Mouse (Mus musculus): Measurements from ENCODE around the gene Vwa7. TPM values are rescaled to one million over a fixed set of nuclear protein-coding genes. Genes with fewer than 3 reads are reported as not detected.
"Not testable (repeated sequence)": the region's sequence is repeated elsewhere in the genome, so short reads cannot be mapped to it uniquely, and the experiment has no call there.

Gene Vwa7
- polyA plus RNA-seq, 1 experiment from 2014 or later, result 0.21 TPM

DNA sequence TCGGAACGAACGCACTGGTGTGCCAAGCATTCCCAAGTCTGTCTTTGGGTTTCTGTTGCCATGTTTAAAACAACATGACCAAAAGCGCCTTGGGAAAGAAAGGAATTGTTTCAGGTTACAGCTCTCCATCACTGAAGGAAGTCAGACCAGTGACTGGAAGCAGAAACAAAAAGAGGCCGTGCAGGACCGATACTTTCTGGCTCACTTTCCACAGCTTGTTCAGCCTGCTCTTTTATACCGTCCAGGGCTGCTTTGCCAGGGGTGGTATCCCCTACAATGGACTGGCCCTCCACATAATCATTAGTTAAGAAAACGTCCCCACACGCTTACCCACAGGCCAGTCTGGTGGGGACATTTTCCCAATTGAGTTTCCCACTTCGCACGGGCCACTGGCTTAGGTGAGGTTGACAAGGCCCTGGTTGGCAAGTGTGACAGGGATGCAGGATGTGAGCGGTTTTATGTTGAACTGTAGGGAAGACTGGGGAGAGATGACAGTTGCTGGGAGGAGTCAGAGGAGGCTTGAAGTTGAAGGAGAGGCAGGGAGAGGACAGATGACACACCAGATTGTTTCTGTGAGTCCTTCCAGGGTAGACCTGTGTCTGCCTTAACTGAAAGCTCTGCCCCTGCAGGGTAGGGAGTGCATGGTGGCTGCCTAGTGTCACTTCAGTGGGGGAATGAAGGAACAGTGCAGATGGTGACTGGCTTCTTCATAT lies 14.1 kb upstream of the Vwa7 start:
- Histone ChIP-seq H3K4me2 (replicated peaks) (peak overlapping the region; percentile 93), H3K36me3 (peaks cover 30% of the 10 kb centered on the region), H3K4me3 (replicated peaks) (peak overlapping the region; percentile 80), H3K27me3 (replicated peaks) (no peaks in the 10 kb centered on the region), H3K27ac (peak overlapping the region; percentile 98), H3K4me1 (replicated peaks) (peaks cover 41% of the 10 kb centered on the region), H3K9ac (peak overlapping the region; percentile 98), H3K9me3 (no peaks in the 10 kb centered on the region)
- 8% methylated on average over 12 of the region's 12 CpGs for WGBS
- ATAC-seq, result no peak

DNA sequence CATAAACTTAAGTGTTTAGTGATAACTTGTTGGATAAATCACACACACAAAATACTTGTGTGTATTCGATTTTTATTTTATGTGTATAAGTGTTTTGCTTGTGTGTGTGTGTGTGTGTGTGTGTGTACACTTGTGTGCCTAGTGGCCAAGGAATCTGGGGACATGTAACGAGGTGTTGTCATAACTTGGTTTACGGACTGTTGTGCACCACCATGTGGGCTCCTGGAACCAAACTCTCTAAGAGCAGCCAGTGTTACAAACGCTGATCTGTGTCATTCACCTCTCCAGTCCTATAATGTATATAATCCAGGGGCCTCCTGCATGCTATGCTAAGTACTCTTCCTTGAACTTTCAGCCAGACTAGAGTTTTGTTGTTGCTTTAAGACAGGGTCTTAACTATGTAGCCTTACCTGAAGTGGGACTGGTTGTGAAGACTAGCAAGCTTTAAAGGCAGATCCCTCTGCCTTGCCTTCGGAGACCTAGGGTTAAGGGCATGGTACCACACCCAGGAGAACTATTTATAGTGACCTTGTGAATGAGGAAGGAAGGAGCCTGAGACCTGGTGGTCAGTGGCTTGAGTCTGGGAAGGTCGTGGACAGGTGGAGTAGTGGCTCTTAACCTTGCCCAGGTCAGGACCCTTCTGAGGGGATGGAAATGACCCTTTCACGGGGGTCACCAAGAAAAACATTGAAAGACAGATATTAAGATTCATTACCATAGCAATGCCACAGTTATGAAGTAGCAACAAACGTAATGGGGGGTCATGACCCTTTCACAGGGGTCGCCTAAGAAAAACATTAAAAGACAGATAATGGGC lies 13.1 kb upstream of the Vwa7 start:
- Histone ChIP-seq H3K4me1 (replicated peaks) (peaks cover 38% of the 10 kb centered on the region), H3K27ac (no peak overlapping the region), H3K27me3 (replicated peaks) (no peaks in the 10 kb centered on the region), H3K4me3 (replicated peaks) (no peak overlapping the region), H3K9me3 (no peaks in the 10 kb centered on the region), H3K4me2 (replicated peaks) (peak overlapping the region; percentile 93), H3K9ac (no peak overlapping the region; the same call in 1 of the 2 replicates), H3K36me3 (peaks cover 33% of the 10 kb centered on the region)
- no peak for ATAC-seq
- 40% methylated on average over 9 of the region's 9 CpGs for WGBS

DNA sequence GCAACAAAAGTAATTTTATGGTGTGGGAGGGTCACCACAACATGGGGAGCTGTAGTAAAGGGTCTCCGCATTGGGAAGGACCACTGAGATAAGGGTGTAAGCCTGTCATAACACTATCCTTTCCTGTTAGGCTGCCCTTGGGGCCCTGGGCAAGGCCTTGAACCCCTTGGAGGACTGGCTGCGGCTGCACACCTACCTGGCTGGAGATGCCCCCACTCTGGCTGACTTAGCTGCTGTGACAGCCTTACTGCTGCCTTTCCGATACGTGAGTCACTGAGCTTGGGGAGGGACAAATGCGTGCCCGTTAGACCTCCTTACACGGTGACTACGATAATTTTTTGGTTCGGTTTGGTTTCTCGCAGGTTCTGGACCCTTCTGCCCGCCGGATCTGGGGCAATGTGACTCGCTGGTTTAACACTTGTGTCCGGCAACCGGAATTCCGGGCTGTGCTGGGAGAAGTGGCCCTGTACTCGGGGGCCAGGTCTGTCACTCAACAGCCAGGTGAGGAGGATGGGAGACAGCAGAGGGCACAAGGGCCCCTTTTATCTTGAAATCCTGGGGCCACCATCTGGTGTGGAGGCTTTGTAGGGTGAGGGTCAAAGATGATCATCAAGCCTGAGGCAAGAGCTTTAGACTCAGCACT lies 12.2 kb upstream of the Vwa7 start:
- no peaks in the 10 kb centered on the region for H3K9me3 ChIP-seq
- peaks cover 30% of the 10 kb centered on the region for H3K4me1 ChIP-seq (replicated peaks)
- WGBS, result 93% methylated on average over 17 of the region's 17 CpGs
- H3K9ac ChIP-seq, result no peak overlapping the region
- H3K4me2 ChIP-seq (replicated peaks), result no peak overlapping the region
- H3K27me3 ChIP-seq (replicated peaks), result no peaks in the 10 kb centered on the region
- H3K27ac ChIP-seq, result no peak overlapping the region
- H3K36me3 ChIP-seq, result peaks cover 37% of the 10 kb centered on the region
- no peak overlapping the region for H3K4me3 ChIP-seq (replicated peaks)
- ATAC-seq, result no peak

DNA sequence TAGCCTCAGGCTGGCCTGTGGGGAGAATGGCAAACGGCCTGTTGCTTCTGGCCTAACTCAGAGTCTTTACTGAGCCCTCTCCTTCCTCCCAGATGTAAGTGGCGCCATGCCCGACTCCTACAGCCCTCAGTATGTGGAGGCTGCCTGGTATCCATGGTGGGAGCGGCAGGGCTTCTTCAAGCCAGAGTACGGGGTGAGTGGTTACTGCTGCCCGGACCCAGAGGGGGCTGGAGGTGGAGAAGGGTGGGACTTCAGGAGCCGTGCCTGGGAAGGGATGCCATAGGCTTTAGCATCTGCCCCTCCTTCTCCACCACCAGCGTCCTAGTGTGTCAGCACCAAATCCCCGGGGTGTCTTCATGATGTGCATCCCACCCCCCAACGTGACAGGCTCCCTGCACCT lies 11.2 kb upstream of the Vwa7 start:
- H3K9me3 ChIP-seq, result no peaks in the 10 kb centered on the region
- no peak for ATAC-seq
- no peak overlapping the region for H3K27ac ChIP-seq
- H3K4me2 ChIP-seq (replicated peaks), result no peak overlapping the region
- WGBS, result 93% methylated on average over 10 of the region's 10 CpGs
- H3K4me1 ChIP-seq (replicated peaks), result peaks cover 21% of the 10 kb centered on the region
- H3K27me3 ChIP-seq (replicated peaks), result no peaks in the 10 kb centered on the region
- no peak overlapping the region for H3K9ac ChIP-seq
- H3K4me3 ChIP-seq (replicated peaks), result no peak overlapping the region
- H3K36me3 ChIP-seq, result peaks cover 38% of the 10 kb centered on the region

DNA sequence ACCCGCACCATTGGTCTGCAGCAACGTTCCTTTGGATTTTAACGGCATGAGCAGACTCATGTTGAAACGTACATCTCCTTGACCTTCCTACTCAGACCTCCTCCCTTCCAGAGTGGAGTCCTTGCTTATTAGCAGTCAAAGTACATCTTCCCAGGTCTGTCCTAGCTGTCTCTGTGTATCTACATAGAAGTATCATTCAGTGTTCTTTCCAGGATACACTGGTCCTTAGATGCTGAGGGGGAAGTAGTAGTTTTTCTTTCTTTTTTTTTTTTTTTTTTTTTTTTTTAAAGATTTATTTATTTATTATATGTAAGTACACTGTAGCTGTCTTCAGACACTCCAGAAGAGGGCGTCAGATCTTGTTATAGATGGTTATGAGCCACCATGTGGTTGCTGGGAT lies 10.5 kb upstream of the Vwa7 start:
- H3K4me2 ChIP-seq (replicated peaks); H3K27ac ChIP-seq; ATAC-seq; H3K27me3 ChIP-seq (replicated peaks); H3K9me3 ChIP-seq; H3K9ac ChIP-seq; H3K4me3 ChIP-seq (replicated peaks): not testable (repeated sequence)
- WGBS, result 98% methylated on average over 4 of the region's 5 CpGs
- Histone ChIP-seq H3K36me3 (peaks cover 45% of the 10 kb centered on the region), H3K4me1 (replicated peaks) (peaks cover 21% of the 10 kb centered on the region)

DNA sequence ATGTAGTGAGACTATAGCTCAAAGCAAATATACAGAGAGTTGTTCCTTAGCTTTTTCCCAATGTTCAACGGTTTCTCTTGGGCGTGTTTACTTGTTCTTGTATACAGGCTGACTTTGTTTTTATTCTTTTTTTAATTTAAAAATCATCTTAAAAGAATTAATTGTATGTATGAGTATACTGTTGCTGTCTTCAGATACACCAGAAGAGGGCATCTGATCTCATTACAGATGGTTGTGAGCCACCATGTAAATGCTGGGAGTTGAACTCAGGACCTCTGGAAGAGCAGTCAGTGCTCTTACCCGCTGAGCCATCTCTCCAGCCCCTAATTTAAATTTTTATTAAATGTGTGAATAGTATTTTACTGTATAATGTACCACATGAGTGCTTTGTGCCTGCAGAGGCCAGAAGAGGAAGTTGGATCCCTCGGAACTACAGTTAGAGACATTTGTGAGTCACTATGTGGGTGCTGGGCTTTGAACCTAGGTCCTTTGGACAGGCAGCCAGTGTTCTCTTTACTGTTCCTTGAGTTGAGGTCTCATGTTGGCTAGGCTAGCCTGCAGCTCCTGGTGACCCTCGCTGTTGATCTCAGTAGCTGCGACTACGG lies 8.9 kb upstream of the Vwa7 start:
- Histone ChIP-seq H3K4me1 (replicated peaks) (peaks cover 17% of the 10 kb centered on the region), H3K27me3 (replicated peaks) (no peaks in the 10 kb centered on the region), H3K4me2 (replicated peaks) (no peak overlapping the region), H3K4me3 (replicated peaks) (no peak overlapping the region), H3K9ac (no peak overlapping the region), H3K36me3 (peaks cover 60% of the 10 kb centered on the region), H3K9me3 (no peaks in the 10 kb centered on the region), H3K27ac (no peak overlapping the region)
- ATAC-seq, result no peak
- WGBS, result 94% methylated on average over 7 of the region's 7 CpGs

DNA sequence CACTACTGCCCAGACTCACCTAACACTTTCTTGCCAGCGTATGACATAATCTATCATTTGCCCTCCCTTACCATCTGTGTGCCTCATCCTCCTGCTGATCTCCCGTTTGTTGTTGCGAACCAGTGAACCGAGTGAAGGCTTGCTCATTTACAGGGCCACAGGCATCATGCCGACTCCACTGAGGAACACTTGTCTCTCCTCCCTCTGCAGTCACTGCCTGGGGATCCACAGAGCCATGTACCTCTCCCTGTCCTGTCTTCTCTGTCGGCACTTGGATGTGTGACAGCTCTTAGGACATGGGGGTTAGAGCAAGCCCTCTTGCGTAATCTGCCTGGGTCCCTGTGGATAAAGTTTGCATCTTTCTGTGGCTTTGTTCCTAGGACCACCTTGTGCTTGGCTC lies 6.8 kb upstream of the Vwa7 start:
- no peaks in the 10 kb centered on the region for H3K27me3 ChIP-seq (replicated peaks)
- no peaks in the 10 kb centered on the region for H3K4me1 ChIP-seq (replicated peaks)
- no peak for ATAC-seq
- no peak overlapping the region for H3K27ac ChIP-seq
- 89% methylated on average over 7 of the region's 7 CpGs for WGBS
- H3K4me2 ChIP-seq (replicated peaks), result no peak overlapping the region
- H3K9me3 ChIP-seq, result no peaks in the 10 kb centered on the region
- H3K9ac ChIP-seq, result no peak overlapping the region
- peaks cover 74% of the 10 kb centered on the region for H3K36me3 ChIP-seq
- no peak overlapping the region for H3K4me3 ChIP-seq (replicated peaks)

DNA sequence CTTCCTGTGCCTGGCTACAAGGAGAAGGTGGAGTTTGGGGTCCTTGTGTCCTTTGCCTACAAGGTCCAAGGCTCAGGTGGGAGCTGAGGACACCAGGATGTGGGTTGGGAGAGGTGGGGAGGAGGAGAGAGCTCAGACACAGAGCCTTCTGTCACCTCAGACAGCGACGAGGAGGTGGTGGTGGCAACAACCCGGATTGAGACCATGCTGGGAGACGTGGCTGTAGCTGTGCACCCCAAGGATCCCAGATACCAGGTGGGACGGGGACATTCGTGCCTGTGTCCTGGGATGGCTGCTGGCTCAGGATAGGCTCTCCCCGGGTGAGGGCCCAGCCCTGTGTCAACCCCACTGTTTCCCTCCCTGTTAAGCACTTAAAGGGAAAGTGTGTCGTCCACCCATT lies 4.9 kb upstream of the Vwa7 start:
- ATAC-seq, result no peak
- Histone ChIP-seq H3K4me2 (replicated peaks) (no peak overlapping the region), H3K9me3 (no peaks in the 10 kb centered on the region), H3K9ac (no peak overlapping the region), H3K27me3 (replicated peaks) (no peaks in the 10 kb centered on the region), H3K36me3 (peaks cover 77% of the 10 kb centered on the region), H3K27ac (no peak overlapping the region), H3K4me1 (replicated peaks) (peaks cover 9% of the 10 kb centered on the region), H3K4me3 (replicated peaks) (no peak overlapping the region)
- WGBS, result 96% methylated on average over 8 of the region's 8 CpGs

DNA sequence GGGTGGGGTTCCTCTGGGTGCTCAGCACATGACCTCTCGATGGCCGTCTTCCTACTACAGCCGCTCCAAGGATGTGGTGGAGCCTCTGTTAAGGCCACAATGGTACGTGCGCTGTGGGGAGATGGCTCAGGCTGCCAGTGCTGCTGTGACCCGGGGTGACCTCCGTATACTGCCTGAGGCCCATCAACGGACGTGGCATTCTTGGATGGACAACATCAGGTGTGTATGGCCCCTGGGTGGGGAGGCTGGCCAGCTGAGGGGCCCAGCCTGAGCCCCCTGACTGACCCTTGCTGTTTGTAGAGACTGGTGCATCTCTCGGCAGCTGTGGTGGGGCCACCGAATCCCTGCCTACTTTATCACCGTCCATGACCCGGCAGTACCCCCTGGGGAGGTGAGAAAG lies 3.9 kb upstream of the Vwa7 start:
- Histone ChIP-seq H3K36me3 (peaks cover 73% of the 10 kb centered on the region), H3K4me1 (replicated peaks) (peaks cover 15% of the 10 kb centered on the region), H3K27ac (no peak overlapping the region), H3K9ac (no peak overlapping the region), H3K9me3 (no peaks in the 10 kb centered on the region), H3K4me2 (replicated peaks) (no peak overlapping the region), H3K27me3 (replicated peaks) (no peaks in the 10 kb centered on the region), H3K4me3 (replicated peaks) (no peak overlapping the region)
- ATAC-seq, result no peak
- 86% methylated on average over 13 of the region's 13 CpGs for WGBS

DNA sequence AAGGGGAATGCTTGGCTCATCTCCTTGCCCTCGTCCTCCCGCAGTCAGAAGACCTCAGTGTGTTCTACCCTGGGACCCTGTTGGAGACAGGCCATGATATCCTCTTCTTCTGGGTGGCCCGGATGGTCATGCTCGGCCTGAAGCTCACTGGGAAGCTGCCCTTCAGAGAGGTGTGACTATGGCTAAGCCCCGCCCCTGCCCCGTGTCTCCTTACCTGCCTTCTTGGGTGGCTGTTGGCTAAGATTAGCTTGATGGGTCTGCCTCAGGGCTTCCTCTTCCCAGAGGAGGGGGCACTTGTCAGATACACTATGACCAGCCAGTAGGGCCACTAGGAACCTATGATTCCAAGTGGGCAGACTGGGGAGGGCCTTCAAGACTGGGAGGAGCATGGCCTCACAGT lies 3.2 kb upstream of the Vwa7 start:
- no peaks in the 10 kb centered on the region for H3K9me3 ChIP-seq
- no peak overlapping the region for H3K27ac ChIP-seq
- WGBS, result 71% methylated on average over 6 of the region's 6 CpGs
- H3K4me2 ChIP-seq (replicated peaks), result no peak overlapping the region
- no peak overlapping the region for H3K4me3 ChIP-seq (replicated peaks)
- H3K9ac ChIP-seq, result no peak overlapping the region
- no peaks in the 10 kb centered on the region for H3K27me3 ChIP-seq (replicated peaks)
- H3K4me1 ChIP-seq (replicated peaks), result peaks cover 15% of the 10 kb centered on the region
- peaks cover 67% of the 10 kb centered on the region for H3K36me3 ChIP-seq
- no peak for ATAC-seq

DNA sequence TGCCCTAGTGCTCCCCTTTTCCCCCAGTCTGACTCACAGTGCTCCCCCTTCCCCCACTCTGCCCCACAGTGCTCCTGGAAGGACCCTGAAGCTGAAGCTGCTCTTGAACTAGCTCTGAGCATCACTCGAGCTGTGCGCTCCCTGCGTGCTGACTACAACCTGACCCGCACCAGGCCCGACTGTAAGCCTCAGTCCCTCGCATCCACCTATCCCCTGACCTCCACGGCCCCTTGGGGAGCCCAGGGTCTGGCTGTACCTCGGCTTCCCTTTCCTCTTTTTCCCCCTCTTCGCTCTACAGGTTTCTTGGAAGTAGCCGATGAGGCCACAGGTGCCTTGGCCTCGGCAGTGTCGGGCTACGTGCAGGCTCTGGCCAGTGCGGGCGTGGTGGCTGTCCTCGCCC lies 1.1 kb upstream of the Vwa7 start:
- WGBS, result 89% methylated on average over 16 of the region's 16 CpGs
- Histone ChIP-seq H3K4me2 (replicated peaks) (no peak overlapping the region), H3K27me3 (replicated peaks) (no peaks in the 10 kb centered on the region), H3K4me1 (replicated peaks) (peaks cover 15% of the 10 kb centered on the region), H3K4me3 (replicated peaks) (no peak overlapping the region), H3K36me3 (peaks cover 59% of the 10 kb centered on the region), H3K9ac (no peak overlapping the region), H3K27ac (no peak overlapping the region), H3K9me3 (no peaks in the 10 kb centered on the region)
- ATAC-seq, result no peak
